Mouse (Mus musculus) heart, embryonic 12.5 days (tissue): ENCODE measurements around the gene Adcy2. TPM values are rescaled to one million over a fixed set of nuclear protein-coding genes. Genes with fewer than 3 reads are reported as not detected.

ENCODE experiments used
- ATAC-seq: fragments of 200-750 bp; cut with Nextera tagmentation; 2 replicates; pipeline ENCODE4 v1.8.0; 2017; ENCODE audit warnings: moderate TSS enrichment, moderate library complexity; ENCODE audit not compliant: insufficient number of reproducible peaks, low FRiP score
- H3K27ac ChIP-seq: fragments of 300-500 bp; sonication (generic); 2 replicates; pipeline ENCODE4 v1.5.1; 2016; ENCODE audit warnings: mild to moderate bottlenecking, moderate library complexity; ENCODE audit not compliant: poor library complexity, severe bottlenecking
- H3K27me3 ChIP-seq: fragments of 300-500 bp; sonication (generic); replicated peaks from 2 replicates; pipeline ENCODE4 v1.6.1; 2016; ENCODE audit warnings: mild to moderate bottlenecking, moderate library complexity
- H3K36me3 ChIP-seq: fragments of 300-500 bp; sonication (generic); 2 replicates; pipeline ENCODE4 v1.6.1; 2016; ENCODE audit warnings: mild to moderate bottlenecking, moderate library complexity
- H3K4me1 ChIP-seq: fragments of 300-500 bp; sonication (generic); replicated peaks from 2 replicates; pipeline ENCODE4 v1.6.1; 2016; ENCODE audit warnings: mild to moderate bottlenecking
- H3K4me2 ChIP-seq: fragments of 300-500 bp; sonication (generic); 2 replicates; pipeline ENCODE4 v1.6.1; 2016; ENCODE audit warnings: mild to moderate bottlenecking, moderate library complexity
- H3K4me3 ChIP-seq: fragments of 300-500 bp; sonication (generic); 2 replicates; pipeline ENCODE4 v1.5.1; 2016; ENCODE audit warnings: mild to moderate bottlenecking
- H3K9ac ChIP-seq: fragments of 300-500 bp; sonication (generic); 2 replicates; pipeline ENCODE4 v1.6.1; 2016; ENCODE audit warnings: mild to moderate bottlenecking, moderate library complexity
- H3K9me3 ChIP-seq: fragments of 300-500 bp; sonication (generic); replicated peaks from 2 replicates; pipeline ENCODE4 v1.6.1; 2016; ENCODE audit warnings: mild to moderate bottlenecking, moderate library complexity
- WGBS: fragments of 180-500 bp; shearing (Covaris S2); methylation state at CpG from one replicate; pipeline ENCODE4 v1.1.7; 2016; 5-methylcytosine and 5-hydroxymethylcytosine counted together
- polyA plus RNA-seq: library from polyadenylated mRNA; unstranded; fragments of >200 nt; fragmentation: Nextera tagmentation; extraction: Ambion mirVana; gene quantifications from 2 replicates; pipeline ENCODE4 v1.2.1, GENCODE M21; 2016

Adcy2 gene
- polyA plus RNA-seq, 1 experiment from 2014 or later: 0.97 TPM

- H3K4me3 ChIP-seq: no peak overlapping the region
- 79% methylated on average over 13 of the region's 13 CpGs for WGBS
- no peaks in the 10 kb centered on the region for H3K27me3 ChIP-seq
- H3K9me3 ChIP-seq: peaks cover 3% of the 10 kb centered on the region; the same call in 1 of the 2 replicates
- H3K4me2 ChIP-seq: no peak overlapping the region
- ATAC-seq: no peak
- H3K4me1 ChIP-seq: no peaks in the 10 kb centered on the region
- H3K27ac ChIP-seq: no peak overlapping the region
- no peaks in the 10 kb centered on the region for H3K36me3 ChIP-seq
- no peak overlapping the region for H3K9ac ChIP-seq
Measured at GRCm38 (mm10) chr13:68820858-68821579, 178.3 kb downstream of the Adcy2 start.

DNA sequence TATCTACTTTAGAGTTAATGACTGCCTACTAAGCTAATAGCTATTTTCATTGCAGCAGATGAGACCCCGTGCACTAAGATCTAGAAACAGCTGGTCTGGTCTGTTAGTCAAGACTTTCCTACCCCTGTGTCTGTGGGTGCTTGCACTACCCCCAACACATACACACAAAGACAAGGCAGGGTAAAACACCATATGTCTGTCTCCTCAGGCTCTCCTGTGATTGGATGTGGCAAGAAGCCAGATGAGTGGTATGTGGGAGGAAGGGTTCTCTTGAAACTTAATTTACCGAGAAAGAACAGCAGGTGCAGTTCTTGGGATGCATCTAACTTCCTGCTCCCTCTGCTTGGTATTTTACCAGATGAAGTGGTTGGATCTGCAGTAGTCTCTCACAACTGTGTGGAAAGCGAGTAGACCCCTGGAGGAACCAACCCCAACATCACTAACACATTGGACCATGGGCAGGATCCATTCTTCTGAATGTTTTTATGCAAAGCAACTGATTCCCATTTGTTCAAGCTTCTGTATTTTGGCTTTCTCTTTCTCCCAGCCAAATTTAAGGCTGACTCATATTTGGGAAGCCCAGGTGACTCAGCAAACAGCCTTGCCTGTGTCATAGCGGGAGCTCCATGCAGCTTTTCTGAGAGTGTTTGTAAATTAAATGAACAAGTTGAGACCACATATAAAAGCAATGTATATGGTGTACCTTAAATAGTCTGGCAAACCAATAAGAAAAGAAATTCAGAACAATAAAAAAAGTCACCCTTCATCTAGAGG is 183.4 kb downstream of the Adcy2 start:
- Histone ChIP-seq H3K36me3 (no peaks in the 10 kb centered on the region), H3K4me3 (no peak overlapping the region), H3K27me3 (no peaks in the 10 kb centered on the region), H3K9me3 (peaks cover 3% of the 10 kb centered on the region; the same call in 1 of the 2 replicates), H3K9ac (no peak overlapping the region), H3K27ac (no peak overlapping the region), H3K4me1 (no peaks in the 10 kb centered on the region), H3K4me2 (no peak overlapping the region)
- no peak for ATAC-seq
- WGBS: 74% methylated on average over 4 of the region's 4 CpGs

DNA sequence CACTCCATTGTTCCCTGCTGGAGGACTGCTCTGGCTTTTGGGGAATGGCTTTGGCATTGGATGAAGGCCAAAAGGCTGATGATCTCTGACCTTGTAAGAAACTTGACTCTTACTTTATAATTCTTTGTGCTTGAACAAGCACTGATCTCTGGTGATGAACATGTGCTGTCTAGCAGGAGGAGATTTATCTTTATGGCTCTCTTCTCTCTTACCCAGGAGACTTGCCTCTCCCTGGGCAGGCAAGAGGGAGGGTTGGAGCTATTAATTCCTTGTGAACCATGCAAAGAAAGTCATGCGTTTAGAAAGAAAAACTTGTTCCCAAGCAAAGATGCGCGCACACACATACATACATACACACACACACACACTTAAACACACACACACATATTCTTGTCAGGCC is 188.2 kb downstream of the Adcy2 start:
- no peak overlapping the region for H3K9ac ChIP-seq
- H3K4me3 ChIP-seq: no peak overlapping the region
- no peak overlapping the region for H3K27ac ChIP-seq
- no peaks in the 10 kb centered on the region for H3K4me1 ChIP-seq
- no peaks in the 10 kb centered on the region for H3K27me3 ChIP-seq
- ATAC-seq: no peak
- 92% methylated on average over 3 of the region's 3 CpGs for WGBS
- H3K4me2 ChIP-seq: no peak overlapping the region
- H3K9me3 ChIP-seq: no peaks in the 10 kb centered on the region; the same call in 1 of the 2 replicates
- H3K36me3 ChIP-seq: no peaks in the 10 kb centered on the region

- WGBS: 51% methylated on average over 6 of the region's 6 CpGs
- Histone ChIP-seq H3K4me2 (no peak overlapping the region), H3K4me1 (no peaks in the 10 kb centered on the region), H3K9me3 (no peaks in the 10 kb centered on the region), H3K36me3 (no peaks in the 10 kb centered on the region), H3K27ac (no peak overlapping the region), H3K9ac (no peak overlapping the region), H3K27me3 (no peaks in the 10 kb centered on the region), H3K4me3 (no peak overlapping the region)
- no peak for ATAC-seq
Measured at GRCm38 (mm10) chr13:68799777-68800176, 199.6 kb downstream of the Adcy2 start.

DNA sequence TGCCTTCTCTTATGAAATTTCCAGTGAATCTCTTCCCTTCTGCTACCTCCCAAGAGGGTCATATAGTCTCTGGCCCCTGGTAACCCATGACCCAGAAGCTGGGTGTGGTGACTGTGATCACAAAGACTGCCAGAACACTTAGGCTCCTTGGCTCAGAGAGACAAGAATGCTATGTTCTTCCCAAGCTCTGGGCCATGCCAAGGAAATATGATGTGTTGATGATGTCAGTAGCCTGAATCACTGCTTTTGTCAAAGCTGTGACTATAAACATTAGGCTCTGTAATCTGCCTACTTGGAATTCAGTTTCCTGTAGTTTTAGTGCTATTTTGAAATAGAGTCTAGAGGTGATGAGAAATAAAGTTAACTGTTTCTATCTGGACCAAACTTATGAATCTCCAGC is 206.1 kb downstream of the Adcy2 start:
- Histone ChIP-seq H3K4me2 (no peak overlapping the region), H3K4me1 (no peaks in the 10 kb centered on the region), H3K36me3 (no peaks in the 10 kb centered on the region), H3K27ac (no peak overlapping the region), H3K9me3 (peaks cover 8% of the 10 kb centered on the region), H3K27me3 (no peaks in the 10 kb centered on the region), H3K4me3 (no peak overlapping the region), H3K9ac (no peak overlapping the region)
- no peak for ATAC-seq

DNA sequence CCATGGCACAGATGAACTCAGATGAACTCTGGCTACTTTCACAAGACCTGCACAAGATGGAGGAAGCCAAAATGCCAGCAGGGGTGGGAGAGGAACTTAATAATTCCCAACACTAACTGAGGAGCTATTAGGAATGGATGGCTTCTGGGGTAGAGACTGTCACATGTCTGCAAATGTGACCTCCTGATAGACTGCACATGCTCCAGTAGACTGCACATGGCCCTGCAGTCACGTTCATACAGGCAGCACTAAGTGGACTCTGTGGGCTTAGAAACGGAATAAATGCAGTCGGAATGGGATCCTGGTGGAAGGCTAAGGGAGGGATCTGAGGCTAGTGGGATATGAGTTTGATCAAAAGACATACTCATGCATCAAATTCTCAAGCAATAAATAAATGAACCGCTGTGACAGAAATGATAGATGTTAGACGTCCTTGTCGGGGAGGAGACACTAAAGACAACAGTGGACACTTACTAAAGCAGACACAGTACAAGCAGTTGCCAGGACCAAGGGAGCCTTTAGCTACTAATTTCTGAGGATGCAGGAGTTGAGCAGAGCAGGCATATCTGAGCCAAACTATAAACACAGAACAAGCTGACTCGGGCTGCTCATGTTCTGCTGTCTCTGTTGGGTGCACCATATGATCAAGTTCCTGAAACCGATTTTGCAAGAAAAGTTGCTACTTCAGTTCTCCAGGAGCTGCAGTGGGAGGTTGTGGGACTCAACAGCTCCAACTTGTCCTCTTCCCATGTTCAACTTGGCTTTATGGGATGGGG is 211.9 kb downstream of the Adcy2 start:
- no peak overlapping the region for H3K4me3 ChIP-seq
- no peak overlapping the region for H3K9ac ChIP-seq
- H3K4me1 ChIP-seq: no peaks in the 10 kb centered on the region
- H3K27ac ChIP-seq: no peak overlapping the region
- H3K27me3 ChIP-seq: no peaks in the 10 kb centered on the region
- no peak for ATAC-seq
- no peak overlapping the region for H3K4me2 ChIP-seq
- H3K9me3 ChIP-seq: peaks cover 8% of the 10 kb centered on the region
- no peaks in the 10 kb centered on the region for H3K36me3 ChIP-seq
- WGBS: 80% methylated on average over 8 of the region's 8 CpGs

DNA sequence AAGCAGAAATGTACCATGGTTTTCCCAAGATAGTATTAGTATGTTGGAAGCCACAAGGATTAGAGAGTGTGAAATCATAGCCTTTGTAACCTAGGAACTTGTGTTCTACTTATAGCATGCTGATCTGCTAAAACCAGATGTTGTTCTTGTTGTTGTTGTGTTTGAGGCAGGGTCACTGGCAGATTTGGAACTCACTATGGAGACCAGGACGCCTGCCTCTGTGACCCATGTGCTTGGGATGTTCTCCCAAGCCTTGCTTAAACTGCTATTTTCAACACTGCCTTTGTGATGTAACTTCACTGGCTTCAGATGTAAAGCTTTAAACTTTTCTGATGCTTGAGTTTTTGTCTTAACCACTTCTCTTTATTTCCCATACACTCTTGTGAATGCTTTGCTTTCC is 216.2 kb downstream of the Adcy2 start:
- WGBS: 47% methylated on average over 1 of the region's 1 CpGs
- H3K9ac ChIP-seq: no peak overlapping the region
- H3K36me3 ChIP-seq: no peaks in the 10 kb centered on the region
- H3K27ac ChIP-seq: no peak overlapping the region
- 0 out of 2 replicates have a peak, but pooled peaks cover 3% of the 10 kb centered on the region for H3K9me3 ChIP-seq
- no peak for ATAC-seq
- H3K27me3 ChIP-seq: no peaks in the 10 kb centered on the region
- no peak overlapping the region for H3K4me3 ChIP-seq
- H3K4me1 ChIP-seq: no peaks in the 10 kb centered on the region
- no peak overlapping the region for H3K4me2 ChIP-seq

DNA sequence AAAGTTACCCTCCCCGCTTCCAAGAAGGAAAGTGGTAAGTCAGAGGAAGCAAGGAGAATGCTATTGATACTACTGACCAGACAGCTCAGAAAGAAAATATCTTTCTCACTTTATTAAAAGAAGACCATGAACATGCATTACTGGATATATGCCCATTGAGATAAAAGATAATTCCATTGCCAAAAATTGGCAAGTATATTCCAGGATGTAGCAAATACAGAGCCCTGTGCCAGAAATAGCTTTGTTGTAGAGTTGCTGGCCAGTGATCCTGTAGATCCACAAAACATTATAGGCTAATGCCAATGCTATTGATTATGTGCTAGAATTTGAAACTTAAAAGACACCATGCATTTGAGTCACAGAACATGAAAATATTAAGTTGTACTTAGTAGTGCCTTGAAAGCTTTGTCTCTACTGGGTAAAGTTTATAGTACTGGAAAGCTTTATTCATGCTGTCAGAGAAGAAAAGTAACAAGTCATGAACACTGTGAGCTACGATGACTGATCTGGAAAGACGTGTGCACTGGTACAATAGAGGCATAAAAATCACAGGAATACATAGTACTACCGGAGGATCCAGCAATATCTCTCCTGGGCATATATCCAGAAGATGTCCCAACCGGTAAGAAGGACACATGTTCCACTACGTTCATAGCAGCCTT is 221.2 kb downstream of the Adcy2 start:
- ATAC-seq: no peak
- WGBS: 79% methylated on average over 6 of the region's 6 CpGs

DNA sequence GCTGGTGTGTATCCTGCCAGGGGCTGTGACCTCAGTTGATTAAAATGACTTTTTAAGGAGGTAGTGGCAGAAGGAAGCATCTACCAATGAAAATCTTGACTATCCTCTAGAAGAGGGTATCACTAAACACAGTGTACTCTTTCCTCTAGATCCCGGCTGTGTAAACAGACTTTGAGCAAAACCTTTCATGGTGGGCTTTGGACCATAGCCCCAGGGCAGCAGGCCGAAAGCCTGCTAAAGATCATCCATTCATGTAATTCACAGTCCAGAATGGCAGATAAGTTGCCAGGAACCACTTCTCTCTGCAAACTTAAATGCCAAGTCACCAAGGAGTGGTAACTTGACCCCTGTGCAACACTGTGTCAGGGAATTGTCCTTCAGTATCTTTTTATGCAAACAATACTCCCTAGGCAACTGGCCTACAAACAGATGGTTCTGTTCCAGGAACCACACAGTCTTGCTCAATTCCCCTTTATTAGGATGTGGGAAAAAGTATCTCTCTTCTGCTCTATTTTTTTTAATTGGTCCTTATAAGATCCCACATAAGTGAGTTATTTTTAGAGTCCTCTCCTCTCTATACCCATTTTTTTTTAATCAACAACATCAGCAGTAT is 225.6 kb downstream of the Adcy2 start:
- Histone ChIP-seq H3K4me1 (no peaks in the 10 kb centered on the region), H3K4me3 (no peak overlapping the region), H3K4me2 (no peak overlapping the region), H3K27me3 (no peaks in the 10 kb centered on the region), H3K9me3 (no peaks in the 10 kb centered on the region; the same call in 1 of the 2 replicates), H3K36me3 (no peaks in the 10 kb centered on the region), H3K27ac (no peak overlapping the region), H3K9ac (no peak overlapping the region)
- 53% methylated on average over 2 of the region's 2 CpGs for WGBS
- no peak for ATAC-seq

More for the DNA sequence above, 221.2 kb downstream of the Adcy2 start:
- Histone ChIP-seq H3K9me3 (0 out of 2 replicates have a peak, but pooled peaks cover 3% of the 10 kb centered on the region), H3K36me3 (no peaks in the 10 kb centered on the region), H3K4me2 (no peak overlapping the region), H3K9ac (no peak overlapping the region), H3K27ac (no peak overlapping the region), H3K4me1 (no peaks in the 10 kb centered on the region), H3K27me3 (no peaks in the 10 kb centered on the region), H3K4me3 (no peak overlapping the region)

DNA sequence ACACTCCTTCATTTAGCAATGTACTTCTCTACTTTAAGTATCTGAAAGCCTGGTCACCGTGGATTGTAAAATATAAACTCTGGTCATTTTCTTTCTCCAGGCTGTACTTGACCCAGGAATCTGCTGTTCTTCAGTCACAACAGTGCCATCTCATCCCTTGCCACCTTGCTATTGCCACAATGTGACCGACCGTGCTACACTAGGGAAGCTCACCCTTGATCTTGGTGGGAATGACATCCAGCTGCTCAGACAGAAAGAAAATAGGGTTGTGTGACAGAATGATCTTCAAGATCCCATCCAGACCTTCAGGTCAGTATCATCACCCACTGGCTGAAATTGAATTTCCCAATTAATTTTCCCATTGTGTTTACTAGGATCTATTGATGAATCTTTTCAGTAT is 230.8 kb downstream of the Adcy2 start:
- Histone ChIP-seq H3K9ac (no peak overlapping the region), H3K27me3 (no peaks in the 10 kb centered on the region), H3K4me3 (no peak overlapping the region), H3K9me3 (no peaks in the 10 kb centered on the region; the same call in 1 of the 2 replicates), H3K4me2 (no peak overlapping the region), H3K27ac (no peak overlapping the region), H3K36me3 (no peaks in the 10 kb centered on the region), H3K4me1 (no peaks in the 10 kb centered on the region)
- ATAC-seq: no peak
- 85% methylated on average over 3 of the region's 3 CpGs for WGBS
